Mouse (Mus musculus) olfactory bulb, adult 2 months (tissue): Measurements from ENCODE around the gene Irf6.

ENCODE experiments used
- CTCF ChIP-seq: fragments of 200-500 bp; IDR thresholded peaks from 2 replicates; pipeline ENCODE4 v1.5.1; 2012; ENCODE audit warnings: low read depth, mild to moderate bottlenecking, low read length, moderate library complexity; ENCODE audit not compliant: insufficient read depth
- POLR2A ChIP-seq: fragments of 200-500 bp; IDR thresholded peaks from 2 replicates; pipeline ENCODE4 v1.6.1; 2012; ENCODE audit warnings: mild to moderate bottlenecking, low read depth, low read length, moderate library complexity; ENCODE audit not compliant: insufficient read depth

DNA sequence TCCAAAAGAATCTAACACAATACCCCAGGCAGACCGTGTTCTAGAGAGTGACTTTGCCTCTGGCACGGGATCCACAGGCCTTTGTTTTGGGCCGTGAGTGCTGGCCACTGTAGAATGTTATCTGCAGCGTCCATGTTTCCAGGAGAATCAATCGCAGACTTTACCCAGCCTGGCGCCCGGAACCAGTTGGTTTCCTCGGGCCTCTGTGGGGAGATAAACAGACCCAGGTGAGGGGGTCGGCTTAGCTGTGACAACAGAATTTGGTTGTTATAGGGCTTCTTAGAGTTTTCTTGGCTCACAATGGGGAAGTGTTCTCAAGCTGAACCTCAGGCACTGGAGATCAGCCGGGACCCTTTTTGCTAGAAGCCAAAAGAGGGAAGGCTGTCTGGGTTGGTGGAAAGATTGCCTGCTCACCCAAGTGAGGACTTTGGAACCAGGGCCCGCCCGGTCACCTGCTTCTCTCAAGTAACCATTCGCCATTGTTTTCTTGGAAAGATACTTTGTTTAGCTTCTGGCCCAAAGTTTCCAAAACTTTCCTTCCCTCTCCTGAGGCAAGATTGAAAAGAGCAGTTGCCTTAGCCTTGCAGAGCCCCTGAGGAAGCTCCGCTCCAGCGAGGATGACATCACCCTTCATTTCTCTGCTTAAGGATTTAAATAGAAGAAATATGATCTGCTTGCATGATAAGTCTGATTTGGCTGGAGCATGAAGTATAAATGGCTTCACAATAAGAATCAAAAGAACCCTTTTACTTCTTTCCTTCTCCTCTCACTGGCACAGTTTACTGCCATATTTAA lies 3.6 kb downstream of the Irf6 start:
- TF ChIP-seq CTCF, result no peak
- TF ChIP-seq POLR2A, result no peak
